Mouse (Mus musculus): ENCODE results near the gene Mrnip. TPM values are rescaled to one million over a fixed set of nuclear protein-coding genes. Genes with fewer than 3 reads are reported as not detected.

Mrnip gene
- polyA plus RNA-seq, 1 experiment = 7.8 TPM

DNA sequence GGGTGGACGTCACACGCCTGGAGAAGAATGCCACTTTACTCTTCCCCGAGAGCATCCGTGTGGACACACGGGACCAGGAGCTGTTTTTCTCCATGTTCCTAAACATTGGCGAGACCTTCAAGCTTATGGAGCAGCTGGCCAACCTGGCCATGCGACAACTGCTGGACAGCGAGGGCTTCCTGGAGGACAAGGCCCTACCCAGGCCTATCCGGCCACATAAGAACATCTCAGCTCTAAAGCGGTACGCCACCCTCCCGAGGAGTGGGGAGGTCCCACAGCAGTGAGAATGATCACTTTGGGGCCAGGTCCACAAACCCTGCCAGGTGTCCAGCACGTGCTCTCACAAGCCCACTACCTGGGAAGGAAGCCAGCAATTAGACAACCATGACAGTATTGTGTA is 28.1 kb upstream of the Mrnip start:
- no peak for TF ChIP-seq USF1 (IDR thresholded peaks at IDR 0.05; ENCODE audit: low read depth)
- TF ChIP-seq TCF12 (IDR thresholded peaks at IDR 0.05; ENCODE audit: insufficient read depth, poor library complexity, severe bottlenecking) = no peak
- TF ChIP-seq CEBPB (IDR thresholded peaks at IDR 0.05; ENCODE audit: insufficient read depth, poor library complexity, severe bottlenecking) = no peak
- Histone ChIP-seq H3K4me2 (ENCODE audit: low read depth) (no peak overlapping the region), H3K36me3 (ENCODE audit: control insufficient read depth, insufficient read depth) (peaks cover 24% of the 10 kb centered on the region), H3K27me3 (ENCODE audit: control insufficient read depth, insufficient read depth, insufficient read length) (no peaks in the 10 kb centered on the region), H3ac (ENCODE audit: control insufficient read depth, insufficient read length) (no peak overlapping the region), H3K79me2 (ENCODE audit: control insufficient read depth, insufficient read depth) (no peaks in the 10 kb centered on the region), H3K4me3 (no peak overlapping the region)

DNA sequence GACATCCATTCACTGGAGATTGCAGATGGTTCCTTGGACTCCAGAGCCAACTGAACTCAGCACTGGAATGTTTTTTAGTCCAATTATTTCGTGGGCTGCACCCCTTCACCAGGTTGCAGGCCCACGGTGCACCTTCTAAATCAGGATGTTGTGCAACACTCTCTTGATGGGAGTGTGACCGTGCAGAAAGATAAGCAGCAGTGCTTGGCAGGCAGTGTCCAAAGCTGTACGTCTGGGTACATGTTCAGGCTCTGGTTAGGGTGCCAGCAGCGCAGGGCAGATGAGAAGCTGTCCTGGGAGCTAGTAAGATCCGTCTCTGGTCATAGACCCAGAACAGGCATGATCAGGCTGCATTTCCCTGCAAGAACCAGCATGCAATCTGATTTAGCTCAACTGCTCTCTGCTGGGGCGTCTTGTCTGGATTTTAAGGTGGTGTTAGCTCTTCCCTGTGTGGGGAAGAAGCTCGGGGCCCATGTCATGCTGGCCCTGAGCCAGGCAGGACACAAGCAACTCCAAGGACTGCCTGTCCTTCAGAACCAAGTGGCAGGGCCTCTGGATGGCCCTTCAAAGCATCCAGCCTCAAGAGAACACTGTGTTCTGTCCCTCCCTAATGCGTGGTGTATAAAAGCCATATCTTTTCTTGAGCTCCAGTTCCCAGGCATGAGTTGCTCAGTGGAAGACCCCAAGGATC is 26.8 kb upstream of the Mrnip start:
- Histone ChIP-seq H3K36me3 (ENCODE audit: control insufficient read depth, insufficient read depth) (peaks cover 21% of the 10 kb centered on the region), H3K27me3 (ENCODE audit: control insufficient read depth, insufficient read depth, insufficient read length) (no peaks in the 10 kb centered on the region), H3K4me2 (ENCODE audit: low read depth) (no peak overlapping the region), H3K4me3 (no peak overlapping the region), H3K79me2 (ENCODE audit: control insufficient read depth, insufficient read depth) (no peaks in the 10 kb centered on the region), H3ac (ENCODE audit: control insufficient read depth, insufficient read length) (no peak overlapping the region)
- TF ChIP-seq TCF12 (IDR thresholded peaks at IDR 0.05; ENCODE audit: insufficient read depth, poor library complexity, severe bottlenecking) (no peak), REST (IDR thresholded peaks at IDR 0.05; ENCODE audit: insufficient read depth, insufficient read length) (no peak), USF1 (IDR thresholded peaks at IDR 0.05; ENCODE audit: low read depth) (no peak), TCF3 (IDR thresholded peaks at IDR 0.05; ENCODE audit: insufficient read length, low read depth) (no peak), MAX (IDR thresholded peaks at IDR 0.05; ENCODE audit: low read depth) (no peak), MYOD1 (IDR thresholded peaks at IDR 0.05; ENCODE audit: control insufficient read depth in 1 of 3, insufficient read length in 2 of 3, low read depth in 2 of 3) (no peak), POLR2AphosphoS2 (IDR thresholded peaks at IDR 0.05; ENCODE audit: insufficient read length, low read depth) (no peak), SRF (IDR thresholded peaks at IDR 0.05; ENCODE audit: control insufficient read depth, insufficient read length, low read depth) (no peak), MYOG (IDR thresholded peaks at IDR 0.05; ENCODE audit: control insufficient read depth in 1 of 3, insufficient read depth in 1 of 3, insufficient read length in 2 of 3, low read depth in 2 of 3) (no peak), E2F4 (IDR thresholded peaks at IDR 0.05; ENCODE audit: insufficient read depth) (no peak), POLR2A (IDR thresholded peaks at IDR 0.05; ENCODE audit: insufficient read length, low read depth) (no peak), CEBPB (IDR thresholded peaks at IDR 0.05; ENCODE audit: insufficient read depth, poor library complexity, severe bottlenecking) (no peak)

DNA sequence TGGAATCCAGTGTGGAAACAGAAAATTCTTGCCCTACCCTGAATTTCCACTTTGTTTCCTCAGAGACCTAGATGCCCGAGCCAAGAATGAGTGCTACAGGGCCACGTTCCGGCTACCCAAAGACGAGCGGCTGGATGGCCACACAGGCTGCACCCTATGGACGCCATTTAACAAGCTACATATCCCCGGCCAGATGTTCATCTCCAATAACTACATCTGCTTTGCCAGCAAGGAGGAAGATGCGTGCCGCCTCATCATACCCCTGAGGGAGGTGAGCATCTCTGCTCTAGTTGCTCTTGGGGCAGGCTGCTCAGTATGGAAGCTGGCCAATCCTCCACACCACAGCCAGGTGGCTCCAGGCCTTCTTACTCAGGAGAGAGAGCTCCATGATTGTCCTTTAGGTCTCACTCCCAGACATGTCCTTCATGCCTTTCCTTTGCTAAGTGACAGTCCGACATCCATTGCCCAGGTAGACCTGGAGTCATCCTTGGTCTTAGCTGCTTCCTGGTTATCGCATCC is 26.2 kb upstream of the Mrnip start:
- Histone ChIP-seq H3K4me2 (ENCODE audit: low read depth) (no peak overlapping the region), H3K27me3 (ENCODE audit: control insufficient read depth, insufficient read depth, insufficient read length) (no peaks in the 10 kb centered on the region), H3K79me2 (ENCODE audit: control insufficient read depth, insufficient read depth) (no peaks in the 10 kb centered on the region), H3K4me3 (no peak overlapping the region), H3K36me3 (ENCODE audit: control insufficient read depth, insufficient read depth) (peaks cover 19% of the 10 kb centered on the region), H3ac (ENCODE audit: control insufficient read depth, insufficient read length) (no peak overlapping the region)
- TF ChIP-seq MAX (IDR thresholded peaks at IDR 0.05; ENCODE audit: low read depth) (no peak), TCF3 (IDR thresholded peaks at IDR 0.05; ENCODE audit: insufficient read length, low read depth) (no peak), USF1 (IDR thresholded peaks at IDR 0.05; ENCODE audit: low read depth) (no peak), SRF (IDR thresholded peaks at IDR 0.05; ENCODE audit: control insufficient read depth, insufficient read length, low read depth) (no peak), POLR2AphosphoS2 (IDR thresholded peaks at IDR 0.05; ENCODE audit: insufficient read length, low read depth) (no peak), MYOG (IDR thresholded peaks at IDR 0.05; ENCODE audit: control insufficient read depth in 1 of 3, insufficient read depth in 1 of 3, insufficient read length in 2 of 3, low read depth in 2 of 3) (no peak), CEBPB (IDR thresholded peaks at IDR 0.05; ENCODE audit: insufficient read depth, poor library complexity, severe bottlenecking) (no peak), MYOD1 (IDR thresholded peaks at IDR 0.05; ENCODE audit: control insufficient read depth in 1 of 3, insufficient read length in 2 of 3, low read depth in 2 of 3) (no peak), POLR2A (IDR thresholded peaks at IDR 0.05; ENCODE audit: insufficient read length, low read depth) (no peak), REST (IDR thresholded peaks at IDR 0.05; ENCODE audit: insufficient read depth, insufficient read length) (no peak), E2F4 (IDR thresholded peaks at IDR 0.05; ENCODE audit: insufficient read depth) (no peak), TCF12 (IDR thresholded peaks at IDR 0.05; ENCODE audit: insufficient read depth, poor library complexity, severe bottlenecking) (no peak)

DNA sequence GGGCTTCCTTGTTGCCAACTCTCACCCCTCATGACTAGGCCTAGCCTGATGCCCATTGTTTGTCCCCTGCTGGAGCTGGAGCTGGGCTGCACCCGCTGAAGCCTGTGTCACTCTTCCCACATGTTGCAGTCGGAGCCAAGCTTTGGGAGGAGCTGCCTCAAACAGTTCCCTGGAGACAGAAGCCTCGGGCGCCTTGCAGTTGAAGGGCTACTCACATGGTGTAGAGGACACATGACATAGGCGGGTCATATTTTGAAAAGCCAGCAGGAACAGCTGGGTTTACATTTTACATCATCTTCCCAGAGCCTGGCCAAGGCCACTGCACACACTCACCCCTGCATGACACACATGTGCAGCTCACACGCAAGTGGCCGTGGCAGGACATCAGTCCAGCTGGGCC is 25.0 kb upstream of the Mrnip start:
- Histone ChIP-seq H3K4me2 (ENCODE audit: low read depth) (no peak overlapping the region), H3K36me3 (ENCODE audit: control insufficient read depth, insufficient read depth) (peaks cover 18% of the 10 kb centered on the region), H3K79me2 (ENCODE audit: control insufficient read depth, insufficient read depth) (no peaks in the 10 kb centered on the region), H3K27me3 (ENCODE audit: control insufficient read depth, insufficient read depth, insufficient read length) (no peaks in the 10 kb centered on the region), H3ac (ENCODE audit: control insufficient read depth, insufficient read length) (no peak overlapping the region), H3K4me3 (no peak overlapping the region)
- TF ChIP-seq TCF3 (IDR thresholded peaks at IDR 0.05; ENCODE audit: insufficient read length, low read depth) (no peak), USF1 (IDR thresholded peaks at IDR 0.05; ENCODE audit: low read depth) (no peak), SRF (IDR thresholded peaks at IDR 0.05; ENCODE audit: control insufficient read depth, insufficient read length, low read depth) (no peak), CEBPB (IDR thresholded peaks at IDR 0.05; ENCODE audit: insufficient read depth, poor library complexity, severe bottlenecking) (no peak), POLR2AphosphoS2 (IDR thresholded peaks at IDR 0.05; ENCODE audit: insufficient read length, low read depth) (no peak), POLR2A (IDR thresholded peaks at IDR 0.05; ENCODE audit: insufficient read length, low read depth) (no peak), TCF12 (IDR thresholded peaks at IDR 0.05; ENCODE audit: insufficient read depth, poor library complexity, severe bottlenecking) (no peak), MYOG (IDR thresholded peaks at IDR 0.05; ENCODE audit: control insufficient read depth in 1 of 3, insufficient read depth in 1 of 3, insufficient read length in 2 of 3, low read depth in 2 of 3) (no peak), E2F4 (IDR thresholded peaks at IDR 0.05; ENCODE audit: insufficient read depth) (no peak), MAX (IDR thresholded peaks at IDR 0.05; ENCODE audit: low read depth) (no peak), REST (IDR thresholded peaks at IDR 0.05; ENCODE audit: insufficient read depth, insufficient read length) (no peak), MYOD1 (IDR thresholded peaks at IDR 0.05; ENCODE audit: control insufficient read depth in 1 of 3, insufficient read length in 2 of 3, low read depth in 2 of 3) (no peak)
